Mouse (Mus musculus) liver, postnatal 0 days (tissue): ENCODE data around the gene Gab3. TPM values are rescaled to one million over a fixed set of nuclear protein-coding genes. Genes with fewer than 3 reads are reported as not detected.
"Not testable (repeated sequence)": the region's sequence is repeated elsewhere in the genome, so short reads cannot be mapped to it uniquely, and the experiment has no call there.

Experiments
- ATAC-seq: fragments of 200-750 bp; cut with Nextera tagmentation; 2 replicates; pipeline ENCODE4 v1.8.0; 2017; ENCODE audit warnings: mild to moderate bottlenecking, moderate library complexity
- DNase-seq: peaks from one replicate; pipeline ENCODE4 v3.0.0-alpha.2; 2016
- H3K27ac ChIP-seq: fragments of 300-500 bp; sonication (generic); 2 replicates; pipeline ENCODE4 v1.5.1; 2014; ENCODE audit warnings: antibody characterized with exemption, moderate library complexity, mild to moderate bottlenecking, low read depth
- H3K27me3 ChIP-seq: fragments of 300-500 bp; sonication (generic); 2 replicates; pipeline ENCODE4 v1.6.1; 2014; ENCODE audit warnings: low read length, control low read depth, mixed read lengths; ENCODE audit not compliant: insufficient read depth
- H3K36me3 ChIP-seq: fragments of 300-500 bp; sonication (generic); replicated peaks from 2 replicates; pipeline ENCODE4 v1.6.1; 2014; ENCODE audit warnings: mild to moderate bottlenecking, control low read depth, low read length, moderate library complexity, mixed read lengths; ENCODE audit not compliant: insufficient read depth
- H3K4me1 ChIP-seq: fragments of 300-500 bp; sonication (generic); 2 replicates; pipeline ENCODE4 v1.6.1; 2014; ENCODE audit warnings: antibody characterized with exemption, mild to moderate bottlenecking, control low read depth; ENCODE audit not compliant: insufficient read depth
- H3K4me2 ChIP-seq: fragments of 300-500 bp; sonication (generic); 2 replicates; pipeline ENCODE4 v1.6.1; 2014; ENCODE audit warnings: low read depth, mild to moderate bottlenecking, low read length, moderate library complexity, mixed read lengths
- H3K4me3 ChIP-seq: fragments of 300-500 bp; sonication (generic); 2 replicates; pipeline ENCODE4 v1.5.1; 2014; ENCODE audit warnings: low read depth, low read length
- H3K9ac ChIP-seq: fragments of 300-500 bp; sonication (generic); replicated peaks from 2 replicates; pipeline ENCODE4 v1.6.1; 2014; ENCODE audit warnings: mild to moderate bottlenecking, moderate library complexity
- H3K9me3 ChIP-seq: fragments of 300-500 bp; sonication (generic); 2 replicates; pipeline ENCODE4 v1.6.1; 2016; ENCODE audit warnings: mild to moderate bottlenecking, control low read depth, low read length, mixed read lengths
- CTCF ChIP-seq: sonication (generic); IDR thresholded peaks from 2 replicates; pipeline ENCODE4 v1.5.1; 2016; ENCODE audit warnings: antibody characterized with exemption, low read depth
- EP300 ChIP-seq: IDR thresholded peaks from 2 replicates; pipeline ENCODE4 v1.6.1; 2016; ENCODE audit warnings: antibody characterized with exemption, low read depth, mild to moderate bottlenecking
- WGBS: fragments of 180-500 bp; shearing (Covaris S2); extraction: QIAGEN DNeasy Blood & Tissue Kit; methylation state at CpG from one replicate; pipeline ENCODE4 v1.1.7; 2014; ENCODE audit not compliant: insufficient replicate concordance; 5-methylcytosine and 5-hydroxymethylcytosine counted together
- polyA plus RNA-seq: library from polyadenylated mRNA; unstranded; fragments of >200 nt; fragmentation: Nextera tagmentation; extraction: Ambion mirVana; gene quantifications from 2 replicates; pipeline ENCODE4 v1.2.1, GENCODE M21; 2015

Gene Gab3
- polyA plus RNA-seq, 1 experiment from 2014 or later, result 1.4 TPM

GRCm38 (mm10) chrX:75036626-75037025, 48.6 kb downstream of the Gab3 start:
- no peak for DNase-seq
- Histone ChIP-seq H3K36me3 (no peaks in the 10 kb centered on the region), H3K27ac (no peak overlapping the region), H3K9ac (no peak overlapping the region), H3K4me3 (no peak overlapping the region), H3K9me3 (no peaks in the 10 kb centered on the region), H3K4me1 (no peaks in the 10 kb centered on the region), H3K27me3 (no peaks in the 10 kb centered on the region), H3K4me2 (no peak overlapping the region)
- ATAC-seq, result no peak
- TF ChIP-seq CTCF (no peak), EP300 (no peak)

DNA sequence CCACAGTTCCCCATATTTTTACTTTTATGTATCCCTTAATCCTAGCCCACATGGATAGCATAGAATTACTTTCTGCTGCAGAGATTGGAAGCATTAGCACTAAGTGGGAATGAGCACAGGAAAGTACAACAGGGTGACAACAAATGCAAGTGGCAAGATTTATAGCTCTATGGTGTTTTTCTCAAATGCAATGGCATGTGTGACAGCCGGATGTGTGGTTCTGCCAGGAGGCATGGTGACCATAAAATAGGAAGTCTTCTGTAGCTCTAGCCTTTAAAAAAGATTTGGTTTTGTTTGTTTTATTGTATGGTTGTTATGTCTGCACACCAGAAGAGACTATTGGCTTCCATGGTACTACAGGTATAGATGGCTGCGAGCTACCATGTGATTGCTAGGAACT, 50.1 kb downstream of the Gab3 start:
- 63% methylated on average over 2 of the region's 2 CpGs for WGBS
- DNase-seq, result no peak
- H3K4me3 ChIP-seq, result no peak overlapping the region
- H3K9me3 ChIP-seq, result no peaks in the 10 kb centered on the region
- no peaks in the 10 kb centered on the region for H3K27me3 ChIP-seq
- H3K4me1 ChIP-seq, result no peaks in the 10 kb centered on the region
- H3K27ac ChIP-seq, result no peak overlapping the region
- no peak overlapping the region for H3K4me2 ChIP-seq
- H3K9ac ChIP-seq, result no peak overlapping the region
- no peaks in the 10 kb centered on the region for H3K36me3 ChIP-seq
- ATAC-seq, result no peak
- TF ChIP-seq EP300, result no peak
- no peak for TF ChIP-seq CTCF

DNA sequence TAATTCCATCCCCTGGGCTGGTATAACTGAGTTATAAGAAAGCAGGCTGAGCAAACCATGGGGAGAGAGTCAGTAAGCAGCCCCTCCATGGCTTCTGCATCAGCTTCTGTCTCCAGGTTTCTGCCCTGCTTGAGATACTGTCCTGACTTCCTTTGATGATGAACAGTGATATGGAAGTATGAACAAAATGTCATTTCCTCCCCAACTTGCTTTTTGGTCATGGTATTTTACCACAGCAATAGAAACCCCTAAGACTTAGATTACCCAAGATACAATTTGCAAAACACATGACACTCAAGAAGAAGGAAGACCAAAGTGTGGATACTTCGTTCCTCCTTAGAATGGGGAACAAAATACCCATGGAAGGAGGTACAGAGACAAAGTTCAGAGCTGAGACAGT, 51.2 kb downstream of the Gab3 start:
- not testable (repeated sequence) for H3K9me3 ChIP-seq, H3K27me3 ChIP-seq, ATAC-seq, H3K4me3 ChIP-seq, H3K9ac ChIP-seq, H3K36me3 ChIP-seq, DNase-seq, H3K4me1 ChIP-seq, H3K27ac ChIP-seq, H3K4me2 ChIP-seq
- 10% methylated on average over 1 of the region's 1 CpGs for WGBS

DNA sequence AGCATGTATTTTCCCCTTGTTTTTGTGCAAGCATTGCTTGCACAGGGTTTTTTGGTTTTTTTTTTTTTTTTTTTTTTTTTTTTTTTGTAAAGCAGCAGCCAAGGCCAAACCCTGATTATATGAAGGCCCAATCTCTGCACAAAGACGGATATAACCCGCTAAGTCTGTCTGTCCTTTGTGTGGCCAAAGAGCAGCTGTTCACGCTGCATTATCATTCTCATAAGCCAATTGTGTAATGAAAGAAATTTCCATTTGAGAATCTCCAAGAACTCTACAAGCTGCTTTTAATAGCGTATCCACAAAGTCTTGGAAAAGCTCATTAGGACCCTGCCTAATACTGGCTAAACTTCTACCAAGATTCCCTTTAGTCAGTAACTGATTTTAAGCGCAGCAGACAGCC, 101.5 kb downstream of the Gab3 start:
- Histone ChIP-seq H3K9me3 (no peaks in the 10 kb centered on the region), H3K27ac (no peak overlapping the region), H3K27me3 (no peaks in the 10 kb centered on the region), H3K4me2 (no peak overlapping the region), H3K4me3 (no peak overlapping the region), H3K4me1 (no peaks in the 10 kb centered on the region), H3K9ac (no peak overlapping the region), H3K36me3 (no peaks in the 10 kb centered on the region)
- ATAC-seq (no peak), DNase-seq (no peak)
- TF ChIP-seq EP300, result no peak
- TF ChIP-seq CTCF, result no peak
- 73% methylated on average over 5 of the region's 5 CpGs for WGBS

GRCm38 (mm10) chrX:74962899-74963298, 122.4 kb downstream of the Gab3 start:
- WGBS, result 38% methylated on average over 1 of the region's 2 CpGs
- TF ChIP-seq CTCF, result 0 out of 2 replicates have a peak, but pooled peaks have one; percentile 19
- not testable (repeated sequence) for H3K27ac ChIP-seq, DNase-seq, H3K4me1 ChIP-seq, H3K27me3 ChIP-seq, H3K9me3 ChIP-seq, ATAC-seq, H3K9ac ChIP-seq, H3K36me3 ChIP-seq, H3K4me2 ChIP-seq, H3K4me3 ChIP-seq

GRCm38 (mm10) chrX:74959161-74959560, 126.1 kb downstream of the Gab3 start:
- WGBS, result 61% methylated on average over 4 of the region's 7 CpGs
- ATAC-seq, result not testable (repeated sequence)

More at GRCm38 (mm10) chrX:74959161-74959560, 126.1 kb downstream of the Gab3 start:
- not testable (repeated sequence) for H3K36me3 ChIP-seq, H3K9me3 ChIP-seq, H3K27me3 ChIP-seq, H3K9ac ChIP-seq, H3K27ac ChIP-seq, DNase-seq, H3K4me3 ChIP-seq, H3K4me2 ChIP-seq, H3K4me1 ChIP-seq

Other genes with a start within 250 kb of the Gab3 start
- not detected in 2 replicates for gene Gm5936, start 248.3 kb downstream of the Gab3 start, polyA plus RNA-seq
- gene Dkc1, start 10.4 kb upstream of the Gab3 start, polyA plus RNA-seq, result 33.0 and 46.7 TPM in 2 replicates
- gene Mpp1, start 45.6 kb upstream of the Gab3 start, polyA plus RNA-seq, result 74.1 and 76.4 TPM in 2 replicates
- not detected in 2 replicates for gene Smim9, start 78.3 kb upstream of the Gab3 start, polyA plus RNA-seq